Mouse (Mus musculus): ENCODE data around the gene Endod1.

Gene Endod1

GRCm38 (mm10) chr9:14381353-14382055 lies at the start of gene Endod1:
Gene Endod1 (minus strand): TSS chr9:14381507.
- DNase-seq (ENCODE audit: low spot score), result peak; percentile 50

GRCm38 (mm10) chr9:14409153-14409552 lies 27.8 kb upstream of the Endod1 start:
- DNase-seq (ENCODE audit: low spot score), result no peak

- no peak for DNase-seq (ENCODE audit: low spot score)
Measured at GRCm38 (mm10) chr9:14408044-14408443, 26.7 kb upstream of the Endod1 start.

GRCm38 (mm10) chr9:14406056-14406455 lies 24.7 kb upstream of the Endod1 start:
- no peak for DNase-seq (ENCODE audit: low spot score)

- no peak for DNase-seq (ENCODE audit: low spot score)
Measured at GRCm38 (mm10) chr9:14402099-14402498, 20.8 kb upstream of the Endod1 start.

GRCm38 (mm10) chr9:14400392-14400791 lies 19.1 kb upstream of the Endod1 start:
- DNase-seq (ENCODE audit: low spot score), result no peak

- DNase-seq (ENCODE audit: low spot score), result no peak
Measured at GRCm38 (mm10) chr9:14398946-14399345, 17.6 kb upstream of the Endod1 start.

- DNase-seq (ENCODE audit: low spot score), result peak; percentile 59
Measured at GRCm38 (mm10) chr9:14398084-14398483, 16.8 kb upstream of the Endod1 start.

GRCm38 (mm10) chr9:14397449-14397819 lies 16.1 kb upstream of the Endod1 start:
- no peak for DNase-seq (ENCODE audit: low spot score)

GRCm38 (mm10) chr9:14396819-14397448 lies 15.6 kb upstream of the Endod1 start:
- no peak for DNase-seq (ENCODE audit: low spot score)

GRCm38 (mm10) chr9:14396096-14396495 lies 14.8 kb upstream of the Endod1 start:
- DNase-seq (ENCODE audit: low spot score), result peak; percentile 64

GRCm38 (mm10) chr9:14394956-14395561 lies 13.8 kb upstream of the Endod1 start:
- DNase-seq (ENCODE audit: low spot score), result no peak

- no peak for DNase-seq (ENCODE audit: low spot score)
Measured at GRCm38 (mm10) chr9:14391841-14392318, 10.6 kb upstream of the Endod1 start.

- DNase-seq (ENCODE audit: low spot score), result no peak
Measured at GRCm38 (mm10) chr9:14391286-14391685, 10.0 kb upstream of the Endod1 start.

- DNase-seq (ENCODE audit: low spot score), result no peak
Measured at GRCm38 (mm10) chr9:14390278-14390677, 9.0 kb upstream of the Endod1 start.

GRCm38 (mm10) chr9:14389050-14389621 lies 7.8 kb upstream of the Endod1 start:
- no peak for DNase-seq (ENCODE audit: low spot score)

- no peak for DNase-seq (ENCODE audit: low spot score)
Measured at GRCm38 (mm10) chr9:14388001-14388400, 6.7 kb upstream of the Endod1 start.

- DNase-seq (ENCODE audit: low spot score), result no peak
Measured at GRCm38 (mm10) chr9:14386831-14387230, 5.5 kb upstream of the Endod1 start.

GRCm38 (mm10) chr9:14385665-14386064 lies 4.4 kb upstream of the Endod1 start:
- DNase-seq (ENCODE audit: low spot score), result no peak

GRCm38 (mm10) chr9:14383186-14383920 lies 2.0 kb upstream of the Endod1 start:
- no peak for DNase-seq (ENCODE audit: low spot score)

- no peak for DNase-seq (ENCODE audit: low spot score)
Measured at GRCm38 (mm10) chr9:14382256-14382791, 1.0 kb upstream of the Endod1 start.

Data from adipocyte (in vitro differentiated cells).